Mouse (Mus musculus): ENCODE results near the gene Mxi1. TPM values are rescaled to one million over a fixed set of nuclear protein-coding genes. Genes with fewer than 3 reads are reported as not detected.

Mxi1 gene
- polyA plus RNA-seq, 1 experiment from 2014 or later = 36.3 TPM

DNA sequence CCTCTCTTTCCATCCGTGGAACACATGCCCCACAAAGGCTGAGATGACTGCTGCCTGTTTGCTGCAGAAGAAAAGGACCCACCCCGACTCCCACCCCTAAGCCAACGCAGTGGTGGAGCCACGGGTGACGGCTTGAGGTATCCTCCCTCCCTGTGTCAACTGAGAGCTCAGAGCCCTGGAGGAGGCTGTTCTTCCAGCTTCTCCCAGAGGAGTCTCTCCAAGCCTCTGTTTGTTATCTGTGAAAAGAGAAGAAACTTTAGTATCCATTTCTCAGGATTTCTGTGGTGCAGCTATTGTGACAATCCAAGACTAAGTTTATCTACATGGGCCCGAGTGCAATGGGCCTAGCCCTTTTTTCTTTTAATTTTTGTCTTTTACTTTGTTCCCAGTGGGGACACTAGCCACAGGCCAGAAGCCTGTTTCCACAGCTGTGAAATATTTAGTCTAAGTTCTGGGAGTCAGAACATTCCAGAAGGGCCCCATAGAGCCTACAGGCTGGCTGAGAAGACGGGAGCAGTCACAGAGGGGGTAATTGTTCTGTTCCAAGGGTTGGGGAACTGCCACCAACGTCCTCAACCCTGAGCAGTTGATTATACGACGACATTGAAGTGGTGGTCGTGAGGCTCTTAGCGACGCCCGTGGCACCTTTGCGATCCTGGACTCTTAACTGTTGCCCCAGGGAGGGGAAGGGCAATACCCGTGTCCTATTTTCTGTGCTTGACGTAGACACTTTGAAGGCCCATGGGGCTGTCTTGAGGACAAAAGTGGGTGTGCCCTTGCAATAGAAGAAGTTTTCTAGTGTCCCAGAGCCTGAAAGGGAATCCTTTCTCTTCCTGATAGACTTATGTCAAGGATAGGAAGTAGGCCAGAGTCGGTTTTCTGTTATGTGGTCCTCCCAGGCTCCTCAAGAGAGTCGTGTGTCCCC lies 31.6 kb upstream of the Mxi1 start:
- Histone ChIP-seq H3K9ac (no peak overlapping the region), H3K36me3 (no peaks in the 10 kb centered on the region), H3K4me2 (replicated peaks) (no peak overlapping the region), H3K4me3 (no peak overlapping the region), H3K27me3 (no peaks in the 10 kb centered on the region), H3K27ac (no peak overlapping the region), H3K4me1 (peaks cover 23% of the 10 kb centered on the region), H3K9me3 (no peaks in the 10 kb centered on the region)
- ATAC-seq (ENCODE audit: low FRiP score, low read depth) = no peak
- 64% methylated on average over 19 of the region's 19 CpGs for whole genome bisulfite sequencing

- no peaks in the 10 kb centered on the region for H3K9me3 ChIP-seq
- no peak overlapping the region for H3K4me3 ChIP-seq
- no peak overlapping the region for H3K27ac ChIP-seq
- no peaks in the 10 kb centered on the region for H3K36me3 ChIP-seq
- no peak overlapping the region for H3K4me2 ChIP-seq (replicated peaks)
- 85% methylated on average over 8 of the region's 8 CpGs for WGBS
- no peaks in the 10 kb centered on the region for H3K27me3 ChIP-seq
- no peak for ATAC-seq (ENCODE audit: low FRiP score, low read depth)
- no peak overlapping the region for H3K9ac ChIP-seq
- H3K4me1 ChIP-seq = peaks cover 22% of the 10 kb centered on the region
Measured at GRCm38 (mm10) chr19:53280254-53280653, 30.1 kb upstream of the Mxi1 start.

DNA sequence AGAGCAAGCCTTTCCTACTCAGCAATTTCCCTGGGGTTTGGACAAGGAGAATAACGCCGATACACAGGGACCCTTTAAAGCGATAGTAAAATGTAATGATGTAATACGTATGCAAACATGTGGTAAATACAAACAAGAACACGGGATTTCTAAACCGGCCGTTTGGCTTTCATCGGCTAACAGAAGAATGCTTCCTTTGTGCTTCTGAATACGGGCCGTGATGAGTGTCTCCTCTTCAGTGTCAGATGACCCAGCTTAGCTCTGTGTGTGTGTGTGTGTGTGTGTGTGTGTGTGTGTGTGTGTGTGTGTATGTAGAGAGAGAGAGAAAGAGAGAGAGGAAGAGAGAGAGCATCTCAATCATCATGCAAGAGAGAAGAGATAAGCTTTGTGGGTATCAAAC lies 27.7 kb upstream of the Mxi1 start:
- Histone ChIP-seq H3K9ac (no peak overlapping the region), H3K27ac (no peak overlapping the region), H3K27me3 (no peaks in the 10 kb centered on the region), H3K4me2 (replicated peaks) (no peak overlapping the region), H3K9me3 (no peaks in the 10 kb centered on the region), H3K4me3 (no peak overlapping the region), H3K36me3 (no peaks in the 10 kb centered on the region), H3K4me1 (peaks cover 11% of the 10 kb centered on the region; the same call in 1 of the 2 replicates)
- WGBS = 74% methylated on average over 10 of the region's 10 CpGs
- no peak for ATAC-seq (ENCODE audit: low FRiP score, low read depth)

DNA sequence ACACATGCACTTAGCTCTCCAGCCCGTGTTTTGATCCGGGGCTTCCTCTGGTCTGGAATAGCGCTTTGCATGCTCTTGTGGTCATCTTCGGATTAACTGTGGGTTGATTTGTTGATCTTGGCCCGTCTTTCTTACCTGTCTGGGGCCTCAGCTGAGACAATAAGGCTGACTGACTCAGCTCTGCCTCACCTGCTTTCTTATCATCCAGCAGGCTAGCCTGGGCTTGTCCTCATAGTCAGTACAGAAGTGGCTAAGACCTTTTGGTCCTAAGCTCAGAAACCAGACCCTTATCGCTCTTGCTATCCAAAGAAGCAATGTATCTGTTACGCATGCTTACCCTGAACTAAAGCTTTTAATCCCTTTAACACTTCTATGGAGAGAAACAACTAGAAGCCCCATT lies 26.6 kb upstream of the Mxi1 start:
- H3K4me2 ChIP-seq (replicated peaks) = no peak overlapping the region
- no peaks in the 10 kb centered on the region for H3K27me3 ChIP-seq
- no peak for ATAC-seq (ENCODE audit: low FRiP score, low read depth)
- H3K4me1 ChIP-seq = peaks cover 7% of the 10 kb centered on the region; the same call in 1 of the 2 replicates
- H3K27ac ChIP-seq = no peak overlapping the region
- H3K9me3 ChIP-seq = no peaks in the 10 kb centered on the region
- no peak overlapping the region for H3K9ac ChIP-seq
- H3K36me3 ChIP-seq = no peaks in the 10 kb centered on the region
- WGBS = 84% methylated on average over 7 of the region's 7 CpGs
- no peak overlapping the region for H3K4me3 ChIP-seq

DNA sequence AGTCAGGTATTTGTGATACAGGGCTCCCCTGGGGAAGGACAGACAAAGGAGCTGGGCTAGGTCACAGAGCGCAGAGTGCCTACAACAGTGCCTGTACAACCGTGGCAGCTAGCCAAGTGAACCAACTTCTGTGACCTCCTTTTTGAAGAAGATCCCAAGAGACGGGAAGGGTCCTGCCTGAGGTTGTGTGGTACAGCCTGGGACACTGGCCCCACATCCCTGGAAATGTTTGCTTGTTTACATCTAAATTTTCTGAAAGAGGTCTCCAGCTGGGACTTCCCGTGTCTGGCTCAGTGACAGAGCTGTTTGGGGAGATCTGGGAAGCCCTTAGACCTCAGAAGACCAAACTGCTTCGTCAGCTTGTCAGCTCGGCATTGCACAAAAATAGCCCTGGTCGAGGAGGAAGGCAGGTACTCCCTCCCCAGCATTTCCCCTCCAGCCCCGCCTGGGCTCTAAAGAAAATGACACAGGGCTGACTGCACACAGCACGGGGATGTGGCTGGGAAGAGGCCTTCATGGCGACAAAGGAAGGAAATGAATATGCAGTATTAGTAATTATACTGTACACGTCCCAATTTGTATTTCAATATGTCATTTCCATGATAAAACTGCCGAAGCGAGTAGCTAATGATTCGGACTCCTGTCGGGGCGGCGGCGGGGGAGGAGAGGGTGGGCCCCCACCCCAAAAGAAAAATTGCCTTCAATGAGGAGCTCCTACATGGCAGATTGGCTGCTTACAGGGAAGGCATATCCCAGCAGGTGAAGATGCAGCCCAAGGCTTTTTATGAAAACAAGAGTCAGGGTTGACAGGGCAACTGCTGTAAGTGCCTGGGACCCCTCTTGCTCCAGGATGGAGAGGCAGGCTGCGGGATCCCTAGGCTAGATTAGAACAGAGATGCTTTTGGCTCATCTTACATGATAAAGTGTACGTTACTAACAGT lies 25.8 kb upstream of the Mxi1 start:
- H3K4me2 ChIP-seq (replicated peaks) = no peak overlapping the region
- no peak for ATAC-seq (ENCODE audit: low FRiP score, low read depth)
- H3K36me3 ChIP-seq = no peaks in the 10 kb centered on the region
- 0 out of 2 replicates have a peak, but pooled peaks cover 2% of the 10 kb centered on the region for H3K4me1 ChIP-seq
- H3K9ac ChIP-seq = no peak overlapping the region
- WGBS = 42% methylated on average over 20 of the region's 20 CpGs
- H3K9me3 ChIP-seq = no peaks in the 10 kb centered on the region
- H3K4me3 ChIP-seq = no peak overlapping the region
- no peaks in the 10 kb centered on the region for H3K27me3 ChIP-seq
- no peak overlapping the region for H3K27ac ChIP-seq

GRCm38 (mm10) chr19:53296331-53297254 lies 13.7 kb upstream of the Mxi1 start:
- Histone ChIP-seq H3K9me3 (no peaks in the 10 kb centered on the region), H3K4me3 (no peak overlapping the region), H3K27me3 (no peaks in the 10 kb centered on the region), H3K9ac (no peak overlapping the region), H3K27ac (no peak overlapping the region), H3K36me3 (no peaks in the 10 kb centered on the region), H3K4me2 (replicated peaks) (no peak overlapping the region), H3K4me1 (no peaks in the 10 kb centered on the region)
- WGBS = 79% methylated on average over 23 of the region's 23 CpGs
- ATAC-seq (ENCODE audit: low FRiP score, low read depth) = no peak

DNA sequence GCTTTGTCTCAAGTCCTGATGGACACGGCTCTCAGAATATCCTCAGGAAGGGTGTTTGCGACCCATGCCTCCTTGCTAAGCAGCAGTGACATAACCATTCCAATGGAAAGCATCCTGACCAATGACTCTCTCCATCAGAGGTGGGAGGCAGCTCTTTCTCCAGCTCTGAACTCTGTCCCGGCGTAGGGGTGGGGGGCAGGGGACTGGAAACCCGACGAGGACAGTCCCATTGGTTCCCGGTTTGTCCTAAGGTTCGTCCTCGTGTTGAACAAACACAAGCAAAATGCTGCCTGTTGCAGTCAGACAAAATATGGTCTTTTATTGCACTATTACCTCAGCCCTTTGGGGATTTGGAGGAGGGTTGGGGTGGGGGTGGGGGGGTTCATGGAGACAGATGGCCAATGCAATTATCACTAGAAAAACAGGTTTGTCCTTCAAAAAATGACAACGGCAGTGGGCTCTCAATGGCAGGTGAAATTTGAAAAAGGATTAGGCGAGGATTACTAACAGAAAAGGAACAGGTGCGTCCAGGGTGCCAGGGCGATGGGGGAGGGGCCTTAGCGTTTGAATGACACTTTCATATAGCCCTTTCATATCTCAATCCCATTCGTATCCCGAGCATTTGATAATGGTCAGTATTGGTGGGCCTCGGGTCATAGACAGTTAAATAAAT lies 11.0 kb upstream of the Mxi1 start:
- H3K4me3 ChIP-seq = no peak overlapping the region
- H3K9me3 ChIP-seq = no peaks in the 10 kb centered on the region
- H3K4me2 ChIP-seq (replicated peaks) = no peak overlapping the region
- H3K9ac ChIP-seq = no peak overlapping the region
- no peaks in the 10 kb centered on the region for H3K36me3 ChIP-seq
- no peaks in the 10 kb centered on the region for H3K4me1 ChIP-seq
- WGBS = 60% methylated on average over 17 of the region's 17 CpGs
- no peak for ATAC-seq (ENCODE audit: low FRiP score, low read depth)
- H3K27me3 ChIP-seq = no peaks in the 10 kb centered on the region
- H3K27ac ChIP-seq = no peak overlapping the region

DNA sequence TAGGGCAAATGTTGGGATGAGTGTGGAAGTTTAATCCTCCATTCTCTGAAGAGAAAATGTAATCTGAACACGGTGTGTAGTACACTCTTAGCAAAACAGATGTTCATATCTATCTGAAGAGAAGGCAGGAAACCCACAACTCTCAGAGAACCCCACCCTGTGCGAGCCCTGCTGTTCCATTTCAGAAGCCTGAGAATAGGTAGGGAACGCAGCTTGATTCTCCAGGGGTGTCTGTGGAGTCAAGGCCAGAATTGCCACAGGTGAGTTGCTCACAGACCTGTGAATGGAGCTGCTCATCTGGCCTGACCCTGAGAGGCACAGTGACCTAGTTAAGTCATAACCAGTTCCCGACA lies 10.5 kb upstream of the Mxi1 start:
- no peak overlapping the region for H3K4me3 ChIP-seq
- WGBS = 85% methylated on average over 4 of the region's 4 CpGs
- no peaks in the 10 kb centered on the region for H3K9me3 ChIP-seq

DNA sequence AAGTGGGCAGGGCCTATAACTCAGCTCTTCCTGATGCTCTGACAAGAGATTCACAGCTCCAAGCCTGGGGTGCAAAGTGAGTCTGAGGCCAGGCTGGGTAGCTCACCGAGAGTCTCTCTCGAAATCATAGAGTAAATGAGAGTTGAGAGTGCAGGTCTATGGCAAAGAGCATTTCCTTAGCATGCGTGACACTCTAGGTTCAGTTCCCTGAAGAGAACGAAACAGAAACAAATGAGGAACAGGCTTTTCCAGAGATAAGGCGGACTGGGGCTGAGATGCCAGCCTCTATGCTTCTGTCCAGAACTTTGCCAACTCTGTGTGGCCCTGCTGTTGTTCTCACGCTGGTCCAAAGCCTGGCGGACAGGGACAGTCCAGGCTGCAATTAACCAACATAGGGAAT lies 6.9 kb upstream of the Mxi1 start:
- Histone ChIP-seq H3K4me1 (peaks cover 10% of the 10 kb centered on the region), H3K4me2 (replicated peaks) (no peak overlapping the region), H3K27ac (no peak overlapping the region), H3K9me3 (no peaks in the 10 kb centered on the region), H3K27me3 (no peaks in the 10 kb centered on the region), H3K36me3 (no peaks in the 10 kb centered on the region), H3K9ac (no peak overlapping the region), H3K4me3 (no peak overlapping the region)
- WGBS = 88% methylated on average over 7 of the region's 7 CpGs
- no peak for ATAC-seq (ENCODE audit: low FRiP score, low read depth)

More for the DNA sequence above, 10.5 kb upstream of the Mxi1 start:
- Histone ChIP-seq H3K27me3 (no peaks in the 10 kb centered on the region), H3K9ac (no peak overlapping the region), H3K4me2 (replicated peaks) (no peak overlapping the region), H3K36me3 (no peaks in the 10 kb centered on the region), H3K27ac (no peak overlapping the region), H3K4me1 (no peaks in the 10 kb centered on the region)
- ATAC-seq (ENCODE audit: low FRiP score, low read depth) = no peak

GRCm38 (mm10) chr19:53305621-53306020 lies 4.7 kb upstream of the Mxi1 start:
- Histone ChIP-seq H3K4me1 (peaks cover 16% of the 10 kb centered on the region), H3K9ac (no peak overlapping the region), H3K4me3 (no peak overlapping the region), H3K9me3 (no peaks in the 10 kb centered on the region), H3K27ac (no peak overlapping the region), H3K4me2 (replicated peaks) (no peak overlapping the region), H3K27me3 (no peaks in the 10 kb centered on the region), H3K36me3 (no peaks in the 10 kb centered on the region)
- no peak for ATAC-seq (ENCODE audit: low FRiP score, low read depth)
- 88% methylated on average over 8 of the region's 8 CpGs for WGBS

DNA sequence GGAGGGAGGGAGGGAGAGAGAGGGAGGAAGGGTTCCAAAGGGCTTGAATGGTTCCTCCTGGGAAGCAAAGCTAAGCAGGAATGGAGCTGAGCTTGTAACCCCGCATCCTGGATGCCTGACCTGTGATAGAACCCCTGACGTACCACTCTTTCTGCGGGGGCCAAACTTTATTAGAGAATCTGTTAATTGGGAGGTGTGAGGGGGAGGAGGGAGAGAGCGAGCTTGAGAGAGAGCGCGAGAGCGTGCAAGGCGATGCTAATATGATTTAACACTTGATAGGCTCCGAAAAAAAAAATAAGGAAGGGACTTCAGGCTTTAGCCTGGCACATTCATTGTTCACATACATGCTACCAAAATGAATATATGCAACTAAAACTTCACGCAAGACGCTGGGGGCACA lies 3.6 kb upstream of the Mxi1 start:
- no peak overlapping the region for H3K4me2 ChIP-seq (replicated peaks)
- H3K27me3 ChIP-seq = no peaks in the 10 kb centered on the region
- no peak for ATAC-seq (ENCODE audit: low FRiP score, low read depth)
- no peak overlapping the region for H3K9ac ChIP-seq
- WGBS = 47% methylated on average over 11 of the region's 11 CpGs
- H3K27ac ChIP-seq = no peak overlapping the region
- no peaks in the 10 kb centered on the region for H3K9me3 ChIP-seq
- H3K4me1 ChIP-seq = peaks cover 16% of the 10 kb centered on the region
- no peaks in the 10 kb centered on the region for H3K36me3 ChIP-seq
- H3K4me3 ChIP-seq = no peak overlapping the region
